Mouse (Mus musculus): ENCODE measurements around the gene Prkab1. TPM values are rescaled to one million over a fixed set of nuclear protein-coding genes. Genes with fewer than 3 reads are reported as not detected.

Gene Prkab1
- total RNA-seq, 2 experiments from 2014 or later, result 71.5 to 161 TPM

GRCm38 (mm10) chr5:116021552-116021951 is 2.8 kb downstream of the Prkab1 start:
- peak; percentile 74 for ATAC-seq (replicated peaks; ENCODE audit: low FRiP score, low TSS enrichment, poor library complexity, severe bottlenecking)

- no peak for ATAC-seq (replicated peaks; ENCODE audit: low FRiP score, low TSS enrichment, poor library complexity, severe bottlenecking)
These were observed 4.9 kb downstream of the Prkab1 start for GRCm38 (mm10) chr5:116019371-116019770.

- ATAC-seq (replicated peaks; ENCODE audit: low FRiP score, low TSS enrichment, poor library complexity, severe bottlenecking), result no peak
These were observed 5.5 kb downstream of the Prkab1 start for GRCm38 (mm10) chr5:116018784-116019183.

GRCm38 (mm10) chr5:116018196-116018595 is 6.1 kb downstream of the Prkab1 start:
- ATAC-seq (replicated peaks; ENCODE audit: low FRiP score, low TSS enrichment, poor library complexity, severe bottlenecking), result no peak

GRCm38 (mm10) chr5:116017391-116017790 is 6.9 kb downstream of the Prkab1 start:
- ATAC-seq (replicated peaks; ENCODE audit: low FRiP score, low TSS enrichment, poor library complexity, severe bottlenecking), result no peak

- ATAC-seq (replicated peaks; ENCODE audit: low FRiP score, low TSS enrichment, poor library complexity, severe bottlenecking), result no peak
These were observed 7.8 kb downstream of the Prkab1 start for GRCm38 (mm10) chr5:116016542-116016941.

- no peak for ATAC-seq (replicated peaks; ENCODE audit: low FRiP score, low TSS enrichment, poor library complexity, severe bottlenecking)
These were observed 10.1 kb downstream of the Prkab1 start for GRCm38 (mm10) chr5:116014237-116014636.

- ATAC-seq (replicated peaks; ENCODE audit: low FRiP score, low TSS enrichment, poor library complexity, severe bottlenecking), result no peak
These were observed 10.5 kb downstream of the Prkab1 start for GRCm38 (mm10) chr5:116013821-116014220.

- ATAC-seq (replicated peaks; ENCODE audit: low FRiP score, low TSS enrichment, poor library complexity, severe bottlenecking), result no peak
These were observed 11.8 kb downstream of the Prkab1 start for GRCm38 (mm10) chr5:116012503-116012902.

- no peak for ATAC-seq (replicated peaks; ENCODE audit: low FRiP score, low TSS enrichment, poor library complexity, severe bottlenecking)
These were observed 12.6 kb downstream of the Prkab1 start for GRCm38 (mm10) chr5:116011700-116012099.

GRCm38 (mm10) chr5:116009884-116010627 is 14.3 kb downstream of the Prkab1 start:
- ATAC-seq (replicated peaks; ENCODE audit: low FRiP score, low TSS enrichment, poor library complexity, severe bottlenecking), result peak; percentile 24; the same call in 1 of the 2 replicates

GRCm38 (mm10) chr5:116009091-116009851 is 15.0 kb downstream of the Prkab1 start:
- ATAC-seq (replicated peaks; ENCODE audit: low FRiP score, low TSS enrichment, poor library complexity, severe bottlenecking), result no peak

GRCm38 (mm10) chr5:116007723-116008122 is 16.6 kb downstream of the Prkab1 start:
- ATAC-seq (replicated peaks; ENCODE audit: low FRiP score, low TSS enrichment, poor library complexity, severe bottlenecking), result no peak; the same call in 1 of the 2 replicates

- ATAC-seq (replicated peaks; ENCODE audit: low FRiP score, low TSS enrichment, poor library complexity, severe bottlenecking), result no peak
These were observed 17.8 kb downstream of the Prkab1 start for GRCm38 (mm10) chr5:116006324-116007099.

GRCm38 (mm10) chr5:116004271-116004670 is 20.0 kb downstream of the Prkab1 start:
- ATAC-seq (replicated peaks; ENCODE audit: low FRiP score, low TSS enrichment, poor library complexity, severe bottlenecking), result no peak

GRCm38 (mm10) chr5:116003825-116004224 is 20.5 kb downstream of the Prkab1 start:
- ATAC-seq (replicated peaks; ENCODE audit: low FRiP score, low TSS enrichment, poor library complexity, severe bottlenecking), result no peak

- no peak for ATAC-seq (replicated peaks; ENCODE audit: low FRiP score, low TSS enrichment, poor library complexity, severe bottlenecking)
These were observed 21.2 kb downstream of the Prkab1 start for GRCm38 (mm10) chr5:116003154-116003553.

GRCm38 (mm10) chr5:115997376-115997775 is 26.9 kb downstream of the Prkab1 start:
- ATAC-seq (replicated peaks; ENCODE audit: low FRiP score, low TSS enrichment, poor library complexity, severe bottlenecking), result no peak

GRCm38 (mm10) chr5:115994101-115994500 is 30.2 kb downstream of the Prkab1 start:
- no peak for ATAC-seq (replicated peaks; ENCODE audit: low FRiP score, low TSS enrichment, poor library complexity, severe bottlenecking)

GRCm38 (mm10) chr5:115991717-115992116 is 32.6 kb downstream of the Prkab1 start:
- no peak for ATAC-seq (replicated peaks; ENCODE audit: low FRiP score, low TSS enrichment, poor library complexity, severe bottlenecking)

Data from megakaryocyte-erythroid progenitor cell, adult 5-6 weeks (primary cell).